Mouse (Mus musculus): ENCODE data around the gene Stk32c.

Stk32c gene

DNA sequence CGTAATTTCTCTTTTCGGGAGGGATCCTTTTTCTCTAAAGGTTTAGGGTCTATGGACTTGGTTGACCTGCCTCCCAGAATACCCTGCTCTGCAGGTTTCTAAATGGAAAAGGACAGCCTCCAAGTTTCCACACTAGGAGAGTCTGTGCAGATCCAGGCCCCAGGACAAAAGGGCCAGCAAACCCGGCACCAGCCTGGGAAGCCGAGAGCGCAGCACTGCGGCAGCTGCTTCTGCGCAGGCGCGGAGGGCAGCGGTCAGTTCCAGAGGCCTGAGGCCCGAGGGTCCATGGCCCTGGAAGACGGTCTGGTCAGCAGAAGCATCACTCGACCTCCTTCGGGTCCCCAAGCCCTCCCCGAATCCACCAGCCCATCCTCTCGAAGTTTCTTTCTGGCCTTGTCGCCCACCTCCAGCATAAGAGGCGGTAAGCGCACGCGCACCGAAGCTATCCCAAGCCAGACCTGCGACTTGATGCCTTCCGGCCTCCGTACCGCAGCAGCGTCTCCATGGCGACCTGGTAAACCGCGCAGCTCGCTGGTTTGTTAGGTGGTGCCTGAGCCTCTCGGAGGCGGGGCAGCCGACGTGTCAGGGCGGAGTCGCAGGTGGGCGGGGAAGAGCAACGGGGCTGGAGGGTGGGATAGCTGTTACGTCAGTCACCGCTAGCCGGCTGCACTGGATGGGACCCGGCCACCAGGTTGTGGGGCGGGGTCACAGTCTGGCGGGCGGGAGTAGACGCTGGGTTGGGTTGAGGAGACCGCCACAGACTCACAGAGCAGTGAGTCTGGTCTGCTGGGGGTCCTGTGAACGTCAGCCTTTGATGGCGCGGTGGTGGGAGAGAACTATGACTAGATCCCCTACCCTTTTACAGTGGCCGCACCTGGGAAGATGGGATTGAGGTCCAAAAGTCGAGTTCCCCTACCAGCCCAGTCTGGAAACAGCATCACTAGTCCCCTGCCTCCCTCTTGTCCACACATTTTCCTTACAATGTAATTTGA is at the start of gene Stk32c, which contains the start of gene Lrrc27:
Gene Stk32c, minus strand, starts transcription at position 554 of the 992 bp plus-strand sequence.
Gene Lrrc27, plus strand, starts transcription at position 235 of the 992 bp plus-strand sequence.
- CTCF ChIA-PET, result interaction anchor here (0.6 kb wide), 1 partner anchor 56 kb away, joined by 4 read pairs; no protein-coding TSS in a partner anchor

DNA sequence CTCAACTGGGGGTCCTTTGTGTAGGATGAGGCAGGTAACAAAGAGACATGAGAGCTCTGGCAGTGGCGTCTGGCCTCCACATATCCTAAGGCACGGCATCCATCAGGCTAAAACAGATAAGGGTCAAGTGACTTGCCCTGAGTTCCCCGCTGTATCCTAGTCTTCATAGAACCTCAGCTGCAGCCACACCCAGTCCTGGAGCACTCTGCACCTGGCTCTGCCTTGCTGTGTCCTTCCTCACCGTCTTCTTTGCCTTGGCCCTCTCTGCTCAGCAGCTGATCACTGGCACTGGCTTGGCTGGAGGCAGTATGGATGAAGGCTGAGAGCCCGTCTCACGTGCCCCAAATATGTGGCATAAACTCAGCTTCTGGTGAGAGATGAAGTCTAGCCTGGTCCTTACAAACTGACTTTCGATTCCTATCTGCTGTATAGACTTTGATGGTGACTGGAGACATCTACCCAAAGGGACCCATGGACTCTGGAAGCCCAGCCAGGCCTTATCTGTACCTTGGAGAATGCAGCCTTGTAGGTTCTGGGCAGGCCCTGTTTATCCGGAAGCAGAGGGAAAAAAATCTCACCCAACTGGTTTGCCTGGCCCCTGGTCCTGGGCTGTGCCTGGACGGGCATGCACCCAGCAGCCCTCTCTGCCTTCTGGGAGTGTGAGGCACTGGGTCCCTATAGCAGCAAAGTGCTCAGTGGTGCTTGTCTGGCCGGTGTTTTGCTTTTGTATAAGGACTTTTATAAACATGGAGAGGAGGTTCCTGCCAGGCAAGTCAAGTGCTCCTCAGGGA is 44.8 kb upstream of the Stk32c start:
- CTCF ChIA-PET, result no interaction called here

DNA sequence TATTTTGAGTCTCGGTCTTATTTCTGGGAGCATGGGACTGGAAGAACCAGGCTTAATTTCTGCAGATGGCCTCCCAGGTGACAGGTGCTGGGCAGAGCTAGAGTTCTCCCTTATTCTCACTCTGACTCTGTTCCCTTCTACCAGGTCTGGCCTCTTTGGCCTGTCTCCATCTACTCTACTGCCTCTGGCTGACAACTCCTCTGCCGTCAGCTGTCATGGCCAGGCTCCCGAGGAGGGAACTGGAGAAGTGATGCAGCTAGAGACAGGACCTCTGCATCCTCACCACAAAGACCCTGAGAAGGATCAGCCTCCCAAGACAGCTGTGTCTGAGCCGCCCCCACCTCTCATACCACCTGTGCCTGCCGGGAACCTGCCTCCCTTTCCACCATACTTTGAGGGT is 41.5 kb upstream of the Stk32c start:
- CTCF ChIA-PET, result no interaction called here

- CTCF ChIA-PET, result no interaction called here
Measured at GRCm38 (mm10) chr7:139253462-139253861, 40.4 kb upstream of the Stk32c start.

- CTCF ChIA-PET, result no interaction called here
Measured at GRCm38 (mm10) chr7:139252986-139253385, 39.9 kb upstream of the Stk32c start.

DNA sequence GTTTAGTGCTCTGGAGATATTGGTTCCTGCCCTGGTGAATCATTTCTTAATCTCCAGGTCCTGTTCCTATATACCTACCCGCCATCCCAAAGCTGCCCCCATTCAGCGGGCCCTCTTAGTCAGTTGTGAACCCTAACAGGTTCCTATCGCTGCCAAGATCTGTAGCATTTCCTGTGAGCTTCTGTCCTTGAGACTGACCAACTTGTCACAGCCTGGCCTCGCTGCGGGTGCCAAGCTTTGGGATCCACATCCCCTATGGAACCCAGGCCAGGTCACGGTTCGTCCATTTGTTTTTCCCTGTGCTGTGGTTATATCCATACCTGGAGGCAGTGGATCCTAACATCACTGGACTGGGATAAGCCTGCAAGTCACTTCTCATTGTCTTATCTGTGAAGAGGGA is 39.5 kb upstream of the Stk32c start:
- CTCF ChIA-PET, result interaction anchor here (0.5 kb wide), 1 partner anchor 31 kb away, joined by 4 read pairs; no protein-coding TSS in a partner anchor

GRCm38 (mm10) chr7:139251881-139252301 is 38.8 kb upstream of the Stk32c start:
- CTCF ChIA-PET, result interaction anchor here (0.5 kb wide), 1 partner anchor 30 kb away, joined by 4 read pairs; no protein-coding TSS in a partner anchor

DNA sequence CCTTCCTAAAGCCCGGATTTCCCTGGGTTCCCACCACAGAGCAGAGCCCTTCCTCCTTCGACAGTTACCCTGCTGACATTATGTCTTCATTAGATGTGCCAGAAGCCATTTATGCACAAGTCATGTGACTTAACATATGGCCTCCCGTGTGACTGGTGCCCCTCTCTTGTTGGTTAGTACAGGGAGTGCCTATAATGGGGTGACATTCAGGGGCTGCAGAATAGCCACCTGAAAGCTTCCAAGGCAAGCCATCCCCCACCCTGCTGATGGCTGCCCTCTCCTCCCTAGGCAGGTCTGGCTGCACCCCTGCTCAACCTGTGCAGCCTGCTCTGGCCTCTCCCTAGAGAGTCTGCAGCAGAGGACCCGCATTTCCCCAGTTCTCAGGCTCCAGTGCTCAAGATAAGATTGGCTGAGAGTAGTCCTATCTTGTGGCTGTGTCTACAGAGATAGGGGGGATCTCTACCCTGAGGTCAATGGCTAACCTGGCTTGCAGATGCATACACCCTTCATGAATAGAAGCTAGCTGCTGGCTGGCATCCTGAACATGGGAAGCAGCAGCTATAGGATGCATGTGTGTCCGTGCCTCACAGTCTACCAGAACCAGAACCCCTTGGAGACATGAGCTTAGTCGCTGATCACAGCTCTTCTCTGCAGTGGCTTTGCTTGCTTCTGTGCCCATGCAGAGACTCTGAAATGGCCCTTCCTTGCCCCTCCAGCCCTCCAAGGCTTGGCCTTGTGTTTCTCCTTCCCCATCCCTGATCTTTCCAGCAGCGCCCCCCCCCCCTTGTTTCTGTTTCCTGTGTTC is 36.5 kb upstream of the Stk32c start:
- CTCF ChIA-PET, result interaction anchor here (0.6 kb wide), 1 partner anchor 25 kb away, joined by 6 read pairs; no protein-coding TSS in a partner anchor

- CTCF ChIA-PET, result no interaction called here
Measured at GRCm38 (mm10) chr7:139248615-139249405, 35.7 kb upstream of the Stk32c start.

DNA sequence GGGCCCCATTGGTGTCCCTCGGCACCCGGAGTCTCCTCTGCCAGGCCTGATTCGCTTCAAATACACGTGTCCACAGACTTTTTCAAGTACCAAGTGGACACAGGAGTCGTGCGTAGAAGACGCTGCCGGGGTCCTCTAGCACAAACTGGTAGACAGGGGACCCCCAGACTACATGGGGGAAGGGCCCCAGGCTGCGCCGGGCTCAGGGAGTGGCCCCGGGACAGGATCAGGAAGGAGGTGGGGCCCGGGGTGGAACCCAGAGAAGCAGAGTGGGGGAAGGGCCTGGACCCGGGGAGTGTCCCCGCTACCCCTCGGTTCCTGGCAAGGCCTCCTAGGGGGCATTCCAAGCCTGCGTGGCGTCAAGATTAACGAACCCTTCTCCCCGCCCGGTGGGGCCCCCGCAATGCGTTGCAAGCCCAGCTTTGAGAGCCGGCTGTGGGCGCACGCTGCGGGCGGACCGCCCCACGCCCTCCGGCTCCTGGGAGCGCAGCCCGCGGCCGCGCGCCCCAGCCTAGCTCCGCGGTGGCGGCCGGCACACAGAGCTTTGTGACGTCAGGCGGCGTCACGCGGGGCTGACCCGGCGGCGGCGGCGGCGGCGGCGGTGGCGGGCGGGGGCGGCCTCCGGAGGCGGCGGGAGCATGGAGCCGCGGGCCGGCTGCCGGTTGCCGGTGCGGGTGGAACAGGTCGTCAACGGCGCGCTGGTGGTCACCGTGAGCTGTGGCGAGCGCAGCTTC is 34.9 kb upstream of the Stk32c start, which contains the start of gene Pwwp2b:
Gene Pwwp2b, plus strand, starts transcription at position 602 of the 734 bp plus-strand sequence.
- CTCF ChIA-PET, result no interaction called here

DNA sequence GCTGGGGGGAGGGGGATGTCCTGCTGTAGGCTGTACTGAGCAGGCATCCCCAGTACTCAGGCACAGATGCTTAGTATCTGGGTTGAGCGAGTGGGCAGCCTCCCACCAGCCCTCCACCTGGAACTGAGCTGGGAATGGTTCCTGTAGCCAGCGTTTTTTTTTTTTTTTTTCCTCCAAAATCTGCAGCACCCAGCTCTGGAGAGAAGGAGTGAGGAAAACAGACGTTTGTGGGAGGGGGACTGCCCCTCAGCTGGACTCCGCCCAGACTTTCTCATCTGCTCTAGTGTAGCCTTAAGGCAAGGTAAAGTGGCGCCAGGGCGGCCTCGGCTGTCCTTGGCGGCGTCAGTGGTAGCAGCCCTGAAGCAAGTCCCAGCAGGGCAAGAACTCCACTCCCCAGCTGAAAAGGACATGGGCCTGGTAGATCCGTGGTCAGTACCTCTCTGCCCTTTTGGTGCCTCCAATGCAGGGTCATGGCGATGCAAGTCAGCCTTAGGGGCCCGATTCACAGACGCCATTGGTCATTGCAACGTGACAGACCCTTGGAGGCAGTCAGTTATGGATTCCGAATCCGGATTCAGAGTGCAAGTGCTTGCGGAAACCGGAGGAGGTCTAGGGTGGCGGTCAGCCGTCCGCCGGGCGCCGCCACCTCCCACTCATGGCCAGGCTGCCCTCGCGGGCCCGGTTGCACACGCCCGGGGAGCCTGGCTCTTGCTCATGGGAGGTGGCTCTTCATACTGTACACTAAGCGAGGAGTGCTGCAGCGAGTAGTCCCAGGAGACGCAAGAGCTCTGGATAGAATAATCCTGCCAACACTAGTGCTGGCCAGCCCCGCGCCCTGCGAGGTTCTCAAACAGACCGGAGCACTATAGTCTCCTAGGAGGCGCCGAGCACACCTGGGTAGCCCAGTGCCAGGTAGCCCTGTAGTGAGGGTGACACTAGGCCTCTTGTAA is 34.1 kb upstream of the Stk32c start:
- CTCF ChIA-PET, result interaction anchor here (0.7 kb wide), 1 partner anchor 18 kb away, joined by 8 read pairs; no protein-coding TSS in a partner anchor

GRCm38 (mm10) chr7:139246086-139246485 is 33.0 kb upstream of the Stk32c start:
- CTCF ChIA-PET, result no interaction called here

DNA sequence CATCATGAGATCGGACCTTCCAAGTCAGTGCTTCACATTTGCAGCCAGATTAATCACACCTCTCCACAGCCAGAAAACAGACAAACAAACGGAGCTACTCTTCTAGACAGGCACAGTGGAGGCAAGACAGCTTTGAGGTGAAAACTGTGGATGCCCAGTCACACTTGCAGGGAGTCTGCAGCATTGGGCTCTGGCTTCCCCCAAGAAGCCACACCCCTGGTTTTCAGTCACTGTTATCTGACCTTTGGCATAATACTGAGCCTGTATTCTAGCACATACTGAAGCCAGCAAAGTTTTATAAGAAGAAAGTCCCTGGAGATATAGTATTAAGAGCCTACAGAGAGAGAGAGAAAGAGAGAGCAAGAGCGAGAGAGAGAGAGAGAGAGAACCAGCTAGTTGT is 26.3 kb upstream of the Stk32c start:
- CTCF ChIA-PET, result no interaction called here

GRCm38 (mm10) chr7:139235651-139236358 is 22.7 kb upstream of the Stk32c start:
- CTCF ChIA-PET, result interaction anchor here (0.5 to 0.6 kb wide), 2 partner anchors 21 to 64 kb away, joined by 4 to 7 read pairs; no protein-coding TSS in a partner anchor

- CTCF ChIA-PET, result interaction anchor here (0.9 kb wide), 1 partner anchor 38 kb away, joined by 12 read pairs; no protein-coding TSS in a partner anchor
Measured at GRCm38 (mm10) chr7:139234426-139235188, 21.5 kb upstream of the Stk32c start.

DNA sequence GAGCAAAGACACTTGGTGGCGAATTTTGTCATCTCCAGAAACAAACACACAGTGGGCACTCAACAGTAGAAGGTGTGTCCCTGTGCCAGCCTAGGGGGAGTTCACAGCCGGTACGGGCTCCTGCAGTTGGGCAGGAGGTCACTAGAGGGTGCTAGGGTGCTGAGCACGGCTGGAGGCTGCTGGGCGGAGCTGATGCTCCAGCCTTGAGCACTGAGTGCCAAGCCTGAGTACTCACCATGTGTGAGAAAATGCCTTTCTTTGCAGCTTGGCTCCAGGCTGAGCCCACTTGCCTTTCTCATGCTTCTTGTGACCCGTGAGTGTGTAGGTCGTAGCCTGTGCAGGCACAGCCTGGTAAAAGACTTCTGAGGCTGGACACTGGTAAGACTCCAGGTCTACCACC is 20.6 kb upstream of the Stk32c start:
- CTCF ChIA-PET, result interaction anchor here (0.7 kb wide), 1 partner anchor 44 kb away, joined by 17 read pairs; no protein-coding TSS in a partner anchor

DNA sequence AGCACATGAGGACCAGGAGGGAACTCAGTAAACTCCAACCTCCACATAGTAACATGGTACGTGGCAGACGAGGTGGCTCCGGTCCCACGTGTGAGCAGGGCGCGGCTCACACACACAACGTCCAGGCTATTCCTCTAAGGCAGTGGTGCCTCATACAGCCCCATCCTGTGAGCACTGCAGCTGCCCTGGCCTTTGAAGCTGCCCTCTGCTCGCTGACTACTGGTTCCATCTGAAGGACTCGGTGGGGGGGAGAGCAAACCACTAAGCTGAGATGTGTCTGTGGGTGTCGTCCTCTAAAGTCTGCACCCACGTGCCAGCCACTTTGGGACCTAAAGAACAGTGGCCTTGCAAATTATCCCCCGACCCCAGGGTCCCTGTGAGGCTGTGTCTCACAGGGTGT is 17.1 kb upstream of the Stk32c start:
- CTCF ChIA-PET, result no interaction called here
